Mouse (Mus musculus) myocyte (in vitro differentiated cells): Measurements from ENCODE around the gene Wdr83. TPM values are rescaled to one million over a fixed set of nuclear protein-coding genes. Genes with fewer than 3 reads are reported as not detected.

Experiments used
- H3K27me3 ChIP-seq: one replicate; pipeline ENCODE4 v1.6.1; 2011; ENCODE audit not compliant: control insufficient read depth, insufficient read depth, insufficient read length
- H3K36me3 ChIP-seq: one replicate; pipeline ENCODE4 v1.6.1; 2011; ENCODE audit not compliant: control insufficient read depth, insufficient read depth
- H3K4me2 ChIP-seq: one replicate; pipeline ENCODE4 v1.6.1; 2011; ENCODE audit warnings: low read depth, control low read depth
- H3K4me3 ChIP-seq: one replicate; pipeline ENCODE4 v1.5.1; 2011; ENCODE audit warnings: mild to moderate bottlenecking, control low read depth, moderate library complexity
- H3K79me2 ChIP-seq: one replicate; pipeline ENCODE4 v1.6.1; 2011; ENCODE audit not compliant: control insufficient read depth, insufficient read depth
- H3ac ChIP-seq: one replicate; pipeline ENCODE4 v1.6.1; 2011; ENCODE audit not compliant: control insufficient read depth, insufficient read length
- CEBPB ChIP-seq: IDR thresholded peaks from 2 replicates; pipeline ENCODE4 v1.6.1; 2011; ENCODE audit warnings: mild to moderate bottlenecking, moderate library complexity; ENCODE audit not compliant: poor library complexity, insufficient read depth, severe bottlenecking
- E2F4 ChIP-seq: IDR thresholded peaks from one replicate; pipeline ENCODE4 v1.6.1; 2011; ENCODE audit warnings: mild to moderate bottlenecking, control low read depth, moderate library complexity; ENCODE audit not compliant: insufficient read depth
- MAX ChIP-seq: IDR thresholded peaks from one replicate; pipeline ENCODE4 v1.6.1; 2011; ENCODE audit warnings: low read depth, mild to moderate bottlenecking, control low read depth
- MYOD1 ChIP-seq, 3 experiments: IDR thresholded peaks; one replicate each; pipeline ENCODE4 v1.6.1; 2011; ENCODE audit warnings: control low read depth in 2 of 3, low read depth in 2 of 3, mild to moderate bottlenecking in 2 of 3, moderate library complexity in 1 of 3; ENCODE audit not compliant: insufficient read length in 2 of 3, control insufficient read depth in 1 of 3
- MYOG ChIP-seq, 3 experiments: IDR thresholded peaks; one replicate each; pipeline ENCODE4 v1.6.1; 2011; ENCODE audit warnings: control low read depth in 2 of 3, low read depth in 2 of 3, mild to moderate bottlenecking in 2 of 3; ENCODE audit not compliant: insufficient read length in 2 of 3, control insufficient read depth in 1 of 3, insufficient read depth in 1 of 3
- POLR2A ChIP-seq: IDR thresholded peaks from one replicate; pipeline ENCODE4 v1.6.1; 2011; ENCODE audit warnings: low read depth, mild to moderate bottlenecking, control low read depth, moderate library complexity; ENCODE audit not compliant: insufficient read length
- POLR2AphosphoS2 ChIP-seq: IDR thresholded peaks from one replicate; pipeline ENCODE4 v1.6.1; 2011; ENCODE audit warnings: low read depth, control low read depth; ENCODE audit not compliant: insufficient read length
- REST ChIP-seq: IDR thresholded peaks from one replicate; pipeline ENCODE4 v1.6.1; 2011; ENCODE audit warnings: mild to moderate bottlenecking, control low read depth, moderate library complexity; ENCODE audit not compliant: insufficient read depth, insufficient read length
- SRF ChIP-seq: IDR thresholded peaks from one replicate; pipeline ENCODE4 v1.6.1; 2011; ENCODE audit warnings: low read depth; ENCODE audit not compliant: control insufficient read depth, insufficient read length
- TCF12 ChIP-seq: IDR thresholded peaks from one replicate; pipeline ENCODE4 v1.6.1; 2011; ENCODE audit warnings: mild to moderate bottlenecking, control low read depth; ENCODE audit not compliant: poor library complexity, insufficient read depth, severe bottlenecking
- TCF3 ChIP-seq: IDR thresholded peaks from one replicate; pipeline ENCODE4 v1.6.1; 2011; ENCODE audit warnings: low read depth, control low read depth; ENCODE audit not compliant: insufficient read length
- USF1 ChIP-seq: IDR thresholded peaks from one replicate; pipeline ENCODE4 v1.6.1; 2011; ENCODE audit warnings: low read depth, mild to moderate bottlenecking, control low read depth, moderate library complexity
- polyA plus RNA-seq: library from polyadenylated mRNA; unstranded; fragments of >200 nt; fragmentation: generic; extraction: Trizol; gene quantifications from one replicate; pipeline ENCODE4 v1.2.1, GENCODE M21; 2012; ENCODE audit warnings: missing spikeins

Gene Wdr83
- polyA plus RNA-seq, 1 experiment = 26.8 TPM

GRCm38 (mm10) chr8:85065213-85065612, 15.9 kb downstream of the Wdr83 start:
- TF ChIP-seq TCF12 = no peak
- TF ChIP-seq POLR2AphosphoS2 = no peak
- no peak for TF ChIP-seq MAX
- TF ChIP-seq POLR2A = no peak
- TF ChIP-seq MYOG (IDR thresholded peaks at IDR 0.05; ENCODE audit: control insufficient read depth in 1 of 3, insufficient read depth in 1 of 3, insufficient read length in 2 of 3, low read depth in 2 of 3) = no peak
- no peak for TF ChIP-seq USF1
- TF ChIP-seq CEBPB = no peak
- no peak for TF ChIP-seq TCF3
- TF ChIP-seq MYOD1 (IDR thresholded peaks at IDR 0.05; ENCODE audit: control insufficient read depth in 1 of 3, insufficient read length in 2 of 3, low read depth in 2 of 3) = no peak
- TF ChIP-seq REST = no peak
- TF ChIP-seq SRF = no peak
- no peak for TF ChIP-seq E2F4

GRCm38 (mm10) chr8:85062603-85063002, 18.5 kb downstream of the Wdr83 start:
- Histone ChIP-seq H3K79me2 (no peaks in the 10 kb centered on the region), H3K4me2 (no peak overlapping the region), H3K36me3 (no peaks in the 10 kb centered on the region), H3ac (no peak overlapping the region), H3K4me3 (no peak overlapping the region), H3K27me3 (no peaks in the 10 kb centered on the region)
- TF ChIP-seq MYOD1 (IDR thresholded peaks at IDR 0.05; ENCODE audit: control insufficient read depth in 1 of 3, insufficient read length in 2 of 3, low read depth in 2 of 3) = no peak
- TF ChIP-seq REST = no peak
- no peak for TF ChIP-seq SRF
- TF ChIP-seq CEBPB = no peak
- no peak for TF ChIP-seq POLR2AphosphoS2
- no peak for TF ChIP-seq MAX

More at GRCm38 (mm10) chr8:85065213-85065612, 15.9 kb downstream of the Wdr83 start:
- Histone ChIP-seq H3K79me2 (no peaks in the 10 kb centered on the region), H3K27me3 (no peaks in the 10 kb centered on the region), H3K36me3 (no peaks in the 10 kb centered on the region), H3K4me3 (no peak overlapping the region), H3ac (no peak overlapping the region), H3K4me2 (no peak overlapping the region)

- no peaks in the 10 kb centered on the region for H3K27me3 ChIP-seq
- peak within 1 kb of the TSS; percentile 54 for H3K4me3 ChIP-seq
- H3K36me3 ChIP-seq = no peaks in the 10 kb centered on the region
- TF ChIP-seq E2F4 (no peak), POLR2AphosphoS2 (peak; percentile 67), CEBPB (no peak), POLR2A (peak; percentile 28), MYOG (IDR thresholded peaks at IDR 0.05; ENCODE audit: control insufficient read depth in 1 of 3, insufficient read depth in 1 of 3, insufficient read length in 2 of 3, low read depth in 2 of 3) (peak in 1 of 3 experiments; percentile 29), MYOD1 (IDR thresholded peaks at IDR 0.05; ENCODE audit: control insufficient read depth in 1 of 3, insufficient read length in 2 of 3, low read depth in 2 of 3) (peak in 1 of 3 experiments; percentile 3)
- peak within 1 kb of the TSS; percentile 20 for H3ac ChIP-seq
- H3K79me2 ChIP-seq = no peaks in the 10 kb centered on the region
- peak within 1 kb of the TSS; percentile 73 for H3K4me2 ChIP-seq
Observed at GRCm38 (mm10) chr8:85059879-85060616, 21.1 kb downstream of the Wdr83 start, which contains the start of gene Fbxw9. Fbxw9 (plus strand) TSS chr8:85060055.

- Histone ChIP-seq H3ac (no peak overlapping the region), H3K36me3 (peaks cover 7% of the 10 kb centered on the region), H3K4me3 (no peak overlapping the region), H3K27me3 (no peaks in the 10 kb centered on the region), H3K79me2 (no peaks in the 10 kb centered on the region), H3K4me2 (no peak overlapping the region)
- no peak for TF ChIP-seq SRF
- TF ChIP-seq E2F4 = no peak
- no peak for TF ChIP-seq USF1
- no peak for TF ChIP-seq REST
- TF ChIP-seq MYOG (IDR thresholded peaks at IDR 0.05; ENCODE audit: control insufficient read depth in 1 of 3, insufficient read depth in 1 of 3, insufficient read length in 2 of 3, low read depth in 2 of 3) = no peak
- no peak for TF ChIP-seq POLR2AphosphoS2
- TF ChIP-seq MYOD1 (IDR thresholded peaks at IDR 0.05; ENCODE audit: control insufficient read depth in 1 of 3, insufficient read length in 2 of 3, low read depth in 2 of 3) = no peak
- TF ChIP-seq POLR2A = no peak
- TF ChIP-seq TCF12 = no peak
- TF ChIP-seq MAX = no peak
- no peak for TF ChIP-seq TCF3
- no peak for TF ChIP-seq CEBPB
Observed at GRCm38 (mm10) chr8:85057367-85057766, 23.7 kb downstream of the Wdr83 start.

GRCm38 (mm10) chr8:85043619-85044018, 37.5 kb downstream of the Wdr83 start:
- Histone ChIP-seq H3K79me2 (peaks cover 46% of the 10 kb centered on the region), H3ac (no peak overlapping the region), H3K36me3 (peaks cover 64% of the 10 kb centered on the region), H3K27me3 (no peaks in the 10 kb centered on the region), H3K4me3 (no peak overlapping the region), H3K4me2 (no peak overlapping the region)
- no peak for TF ChIP-seq POLR2AphosphoS2
- no peak for TF ChIP-seq CEBPB
- no peak for TF ChIP-seq POLR2A
- TF ChIP-seq TCF3 = no peak
- TF ChIP-seq E2F4 = no peak
- no peak for TF ChIP-seq SRF
- TF ChIP-seq MYOD1 (IDR thresholded peaks at IDR 0.05; ENCODE audit: control insufficient read depth in 1 of 3, insufficient read length in 2 of 3, low read depth in 2 of 3) = no peak
- TF ChIP-seq USF1 = no peak
